Mouse (Mus musculus) erythroblast, embryonic 14.5 days (primary cell): ENCODE measurements around the gene Pecam1.

Experiments
- GATA1 ChIP-seq: IDR thresholded peaks from 2 replicates; pipeline ENCODE4 v1.6.1; 2012; ENCODE audit warnings: low read length, inconsistent platforms, mixed read lengths
- TAL1 ChIP-seq: IDR thresholded peaks from 3 replicates; pipeline ENCODE4 v1.6.1; 2012; ENCODE audit warnings: low read length, inconsistent platforms, mixed read lengths

DNA sequence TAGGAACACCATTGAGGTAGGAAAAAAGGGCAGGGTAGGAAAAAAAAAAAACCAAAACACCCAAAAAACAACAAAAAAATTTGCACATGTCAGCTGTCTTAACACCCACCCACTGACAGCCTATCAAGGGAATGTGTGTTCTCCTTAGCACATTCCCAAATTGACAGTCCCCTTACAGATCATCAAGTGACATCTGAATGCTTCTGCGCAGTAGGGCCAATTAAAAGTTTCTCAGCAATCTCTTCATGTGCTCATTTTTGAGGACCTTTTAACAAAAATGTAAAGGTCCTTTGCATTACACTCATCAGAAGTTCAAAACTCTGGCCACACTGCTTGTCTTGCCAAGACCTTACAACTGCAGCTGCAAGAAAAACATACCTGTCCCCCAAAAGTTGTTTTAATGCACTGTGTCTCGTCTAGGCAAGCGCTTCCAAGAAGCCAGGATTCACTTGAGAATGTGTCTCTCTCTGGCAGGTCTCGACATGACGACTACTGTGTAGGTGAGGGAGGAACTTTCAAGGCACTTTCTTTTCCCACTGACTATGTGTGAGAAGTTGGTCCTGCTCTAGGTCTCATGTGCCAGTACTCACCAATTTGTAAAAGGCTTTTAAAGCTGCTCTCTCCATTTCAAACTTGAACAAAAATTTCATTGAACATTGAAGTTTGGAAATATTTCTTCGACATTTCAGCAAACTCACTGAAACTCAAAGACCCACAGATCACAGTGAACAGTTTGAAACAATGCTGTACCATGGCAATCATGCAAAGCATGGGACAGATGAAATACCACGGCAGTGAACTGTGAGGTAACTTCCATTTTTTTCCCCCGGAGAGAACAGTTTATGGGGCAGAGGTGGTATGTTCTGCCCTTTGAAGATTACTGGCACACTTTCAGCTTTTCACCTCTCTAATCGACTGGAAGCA is 32.7 kb upstream of the Pecam1 start:
- TF ChIP-seq GATA1 (no peak), TAL1 (no peak)
